9 mouse cellular contexts compared by ENCODE assay signal in the genomic region with DNA sequence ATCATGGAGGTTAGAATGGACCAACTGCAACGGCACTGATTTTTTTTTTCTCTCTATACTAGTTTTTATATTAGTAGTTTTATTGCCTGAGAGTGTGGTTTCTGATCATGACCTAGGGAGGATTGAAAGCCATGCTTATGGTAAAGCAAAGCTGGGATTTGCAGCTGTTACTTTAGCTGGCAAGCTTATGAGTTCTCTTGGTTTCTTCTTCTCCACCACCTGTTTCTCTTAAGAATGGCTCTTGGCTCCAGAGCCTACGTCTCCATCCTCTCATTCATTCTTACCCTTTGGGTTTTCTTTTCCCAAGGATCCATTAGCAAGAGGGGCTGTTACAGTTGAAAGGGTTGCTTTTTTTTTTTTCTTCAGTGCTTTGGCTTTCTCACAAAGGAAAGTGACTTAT. TPM values are rescaled to one million over a fixed set of nuclear protein-coding genes. Genes with fewer than 3 reads are reported as not detected.
A peak's percentile ranks its signal among the peaks of the same experiment; 100 is the strongest.
DNase-seq lines count a peak whose midpoint lies in the region; ATAC-seq lines count a peak whose summit lies in the region.
"Had no signal": no experiment of that assay in that cellular context is flagged by ENCODE, and none has a peak within 500 bp of the region (broad histone marks: within the 10 kb centered on the region; RNA-seq: fewer than 3 reads in every experiment).

No protein-coding gene starts in this region.

- H3K9me3 ChIP-seq in heart, embryonic 12.5 days (replicated peaks), result no peaks in the 10 kb centered on the region
- no peaks in the 10 kb centered on the region for H3K9me3 ChIP-seq in hindbrain, embryonic 14.5 days (ENCODE audit: control insufficient read depth, low read length)
- H3K9me3 ChIP-seq in midbrain, embryonic 12.5 days, result no peaks in the 10 kb centered on the region

- H3K27me3 ChIP-seq in heart, embryonic 12.5 days (replicated peaks), result no peaks in the 10 kb centered on the region
- no peaks in the 10 kb centered on the region for H3K27me3 ChIP-seq in hindbrain, embryonic 14.5 days (ENCODE audit: control insufficient read depth, insufficient read depth, low read length)
- H3K27me3 ChIP-seq in midbrain, embryonic 12.5 days, result no peaks in the 10 kb centered on the region

- peak overlapping the region; percentile 63 for H3K4me2 ChIP-seq in heart, embryonic 12.5 days
- H3K4me2 ChIP-seq in hindbrain, embryonic 14.5 days (replicated peaks), result peak overlapping the region; percentile 68
- peak overlapping the region; percentile 77 for H3K4me2 ChIP-seq in midbrain, embryonic 12.5 days (replicated peaks)

- 67% methylated on average over 2 of the region's 2 CpGs for WGBS in heart, embryonic 12.5 days
- WGBS in hindbrain, embryonic 14.5 days, result 42% methylated on average over 2 of the region's 2 CpGs
- WGBS in midbrain, embryonic 12.5 days, result 52% methylated on average over 2 of the region's 2 CpGs

- H3K4me3 ChIP-seq in heart, embryonic 12.5 days, result peak overlapping the region; percentile 93
- 0 out of 2 replicates have a peak overlapping the region, but pooled peaks have one; percentile 21 for H3K4me3 ChIP-seq in brown adipose tissue, adult 24 weeks (ENCODE audit: insufficient read depth, low read depth, low read length)
- H3K4me3 ChIP-seq in hindbrain, embryonic 14.5 days (replicated peaks; ENCODE audit: low read length), result peak overlapping the region; percentile 93
- H3K4me3 ChIP-seq in midbrain, embryonic 12.5 days, result peak overlapping the region; percentile 87

- peak overlapping the region; percentile 28; the same call in 1 of the 2 replicates for H3K9ac ChIP-seq in heart, embryonic 12.5 days
- peak overlapping the region; percentile 90 for H3K9ac ChIP-seq in hindbrain, embryonic 14.5 days
- no peak overlapping the region for H3K9ac ChIP-seq in midbrain, embryonic 12.5 days (replicated peaks)

- DNase-seq in heart, adult 9 months (ENCODE audit: low spot score in 2 of 2), result no peak
- no peak for DNase-seq in hindbrain, embryonic 14.5 days (ENCODE audit: low spot score)
- no peak for DNase-seq in right cerebral cortex, postnatal 14 days
- no peak for DNase-seq in frontal cortex, postnatal 10 days (ENCODE audit: low spot score in 2 of 2)
- no peak for DNase-seq in right cerebral cortex, adult 18-20 months
- DNase-seq: cerebellum, adult 11 months had no signal

- no peak overlapping the region for H3K27ac ChIP-seq in heart, embryonic 12.5 days (ENCODE audit: poor library complexity, severe bottlenecking)
- H3K27ac ChIP-seq in brown adipose tissue, adult 24 weeks (replicated peaks; ENCODE audit: low read depth, low read length), result no peak overlapping the region
- no peak overlapping the region for H3K27ac ChIP-seq in hindbrain, embryonic 14.5 days
- no peak overlapping the region for H3K27ac ChIP-seq in midbrain, embryonic 12.5 days (replicated peaks)

- H3K4me1 ChIP-seq in heart, embryonic 12.5 days (replicated peaks), result peaks cover 29% of the 10 kb centered on the region
- peaks cover 10% of the 10 kb centered on the region; the same call in 1 of the 2 replicates for H3K4me1 ChIP-seq in brown adipose tissue, adult 24 weeks (ENCODE audit: control insufficient read depth, insufficient read depth, insufficient read length, low read length)
- H3K4me1 ChIP-seq in hindbrain, embryonic 14.5 days (replicated peaks; ENCODE audit: control insufficient read depth, insufficient read depth, low read length), result peaks cover 24% of the 10 kb centered on the region
- H3K4me1 ChIP-seq in midbrain, embryonic 12.5 days, result peaks cover 27% of the 10 kb centered on the region

- no peak for ATAC-seq in heart, embryonic 12.5 days (ENCODE audit: insufficient number of reproducible peaks, low FRiP score)
- ATAC-seq in hindbrain, embryonic 14.5 days (ENCODE audit: low FRiP score), result no peak
- ATAC-seq in midbrain, embryonic 12.5 days (ENCODE audit: low FRiP score, low read depth), result no peak

- H3K36me3 ChIP-seq in heart, embryonic 12.5 days, result no peaks in the 10 kb centered on the region
- H3K36me3 ChIP-seq in hindbrain, embryonic 14.5 days (replicated peaks; ENCODE audit: control insufficient read depth, insufficient read depth), result no peaks in the 10 kb centered on the region
- no peaks in the 10 kb centered on the region for H3K36me3 ChIP-seq in midbrain, embryonic 12.5 days

RNA-seq across cellular contexts. Expression of gene Celf1, which starts 1.6 kb away (rescaled TPM):
- polyA plus RNA-seq in heart, embryonic 12.5 days (2016; fragmentation: Nextera tagmentation; extraction: Ambion mirVana), result 136 and 141 TPM in 2 replicates
- 42.6 and 48.6 TPM in 2 replicates for polyA plus RNA-seq in brown adipose tissue, adult 24 weeks (2012; ENCODE audit: insufficient read depth, insufficient read length, missing spikeins)
- polyA plus RNA-seq in hindbrain, embryonic 14.5 days (2014; fragmentation: Nextera tagmentation; extraction: Ambion mirVana), result 75.2 and 78.5 TPM in 2 replicates
- 167 and 178 TPM in 2 replicates for polyA plus RNA-seq in midbrain, embryonic 12.5 days (2016; fragmentation: Nextera tagmentation; extraction: Ambion mirVana)

RNA-seq across cellular contexts. Expression of gene Ndufs3, which starts 37.1 kb away (rescaled TPM):
- 332 and 336 TPM in 2 replicates for polyA plus RNA-seq in heart, embryonic 12.5 days (2016; fragmentation: Nextera tagmentation; extraction: Ambion mirVana)
- 871 and 1,187 TPM in 2 replicates for polyA plus RNA-seq in brown adipose tissue, adult 24 weeks (2012; ENCODE audit: insufficient read depth, insufficient read length, missing spikeins)
- 216 and 227 TPM in 2 replicates for polyA plus RNA-seq in hindbrain, embryonic 14.5 days (2014; fragmentation: Nextera tagmentation; extraction: Ambion mirVana)
- 187 and 196 TPM in 2 replicates for polyA plus RNA-seq in midbrain, embryonic 12.5 days (2016; fragmentation: Nextera tagmentation; extraction: Ambion mirVana)

RNA-seq across cellular contexts. Expression of gene Kbtbd4, which starts 37.2 kb away (rescaled TPM):
- polyA plus RNA-seq in heart, embryonic 12.5 days (2016; fragmentation: Nextera tagmentation; extraction: Ambion mirVana), result 27.0 and 27.3 TPM in 2 replicates
- polyA plus RNA-seq in brown adipose tissue, adult 24 weeks (2012; ENCODE audit: insufficient read depth, insufficient read length, missing spikeins), result 13.0 and 13.2 TPM in 2 replicates
- polyA plus RNA-seq in hindbrain, embryonic 14.5 days (2014; fragmentation: Nextera tagmentation; extraction: Ambion mirVana), result 44.2 and 45.5 TPM in 2 replicates
- polyA plus RNA-seq in midbrain, embryonic 12.5 days (2016; fragmentation: Nextera tagmentation; extraction: Ambion mirVana), result 53.5 and 54.5 TPM in 2 replicates

RNA-seq across cellular contexts. Expression of gene C1qtnf4, which starts 56.1 kb away (rescaled TPM):
- 16.5 and 18.9 TPM in 2 replicates for polyA plus RNA-seq in heart, embryonic 12.5 days (2016; fragmentation: Nextera tagmentation; extraction: Ambion mirVana)
- polyA plus RNA-seq in brown adipose tissue, adult 24 weeks (2012; ENCODE audit: insufficient read depth, insufficient read length, missing spikeins), result 1.6 and 1.8 TPM in 2 replicates
- 182 and 189 TPM in 2 replicates for polyA plus RNA-seq in hindbrain, embryonic 14.5 days (2014; fragmentation: Nextera tagmentation; extraction: Ambion mirVana)
- polyA plus RNA-seq in midbrain, embryonic 12.5 days (2016; fragmentation: Nextera tagmentation; extraction: Ambion mirVana), result 29.2 and 32.9 TPM in 2 replicates

Comparison
In these comparisons a context has a peak if more than half of its experiments do, and no peak if none do; other contexts are left out.
1. H3K4me3 ChIP-seq: peak in every context shown above with its lines; median percentile 93 in heart, embryonic 12.5 days; 93 in hindbrain, embryonic 14.5 days; 87 in midbrain, embryonic 12.5 days; 21 in brown adipose tissue, adult 24 weeks.